Mouse (Mus musculus): Measurements from ENCODE around the gene Ncam1.

Ncam1 gene

GRCm38 (mm10) chr9:49798806-49799205, at the start of gene Ncam1:
Ncam1 (minus strand) TSS chr9:49798925.
- peak; percentile 80 for DNase-seq (ENCODE audit: low spot score)

- no peak for DNase-seq (ENCODE audit: low spot score)
Observed at GRCm38 (mm10) chr9:49834013-49834412, 35.3 kb upstream of the Ncam1 start.

DNA sequence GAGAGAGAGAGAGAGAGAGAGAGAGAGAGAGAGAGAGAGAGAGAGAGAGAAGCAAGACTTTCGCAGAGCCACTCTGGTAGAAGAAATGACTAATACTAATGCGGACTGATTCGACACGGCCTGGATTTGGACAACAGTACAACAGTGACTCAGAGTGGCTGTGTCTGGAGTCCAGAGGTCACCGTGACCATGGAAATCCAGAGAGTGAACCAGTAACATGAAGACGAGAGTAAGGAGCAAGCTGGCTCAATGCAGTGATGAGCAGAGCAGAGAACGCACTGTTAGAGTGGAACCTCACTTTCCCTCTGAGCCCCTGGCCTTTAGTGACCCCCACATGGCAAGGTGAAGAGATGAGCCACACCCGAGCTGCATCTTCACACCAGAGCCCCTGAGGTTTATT, 28.9 kb upstream of the Ncam1 start:
- no peak for DNase-seq (ENCODE audit: low spot score)

GRCm38 (mm10) chr9:49816115-49816650, 17.5 kb upstream of the Ncam1 start:
- DNase-seq (ENCODE audit: low spot score), result no peak

DNA sequence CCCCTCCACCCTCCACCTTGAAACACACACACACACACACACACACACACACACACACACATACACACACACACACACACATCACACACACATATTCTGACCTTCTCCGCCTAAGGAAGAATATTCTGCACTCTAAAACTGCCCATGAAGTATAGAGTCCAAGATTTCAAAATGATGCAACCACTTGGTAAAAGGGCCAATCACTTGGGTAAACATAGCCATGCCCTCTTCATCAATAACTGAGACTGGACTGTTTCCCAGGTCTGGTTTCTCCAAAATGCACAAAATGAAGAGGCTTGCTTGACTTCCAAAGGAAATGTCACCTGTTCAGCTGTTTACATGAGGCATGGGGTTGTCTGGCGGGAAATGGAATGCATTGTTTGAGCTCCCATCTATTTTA, 15.7 kb upstream of the Ncam1 start:
- DNase-seq (ENCODE audit: low spot score), result no peak

DNA sequence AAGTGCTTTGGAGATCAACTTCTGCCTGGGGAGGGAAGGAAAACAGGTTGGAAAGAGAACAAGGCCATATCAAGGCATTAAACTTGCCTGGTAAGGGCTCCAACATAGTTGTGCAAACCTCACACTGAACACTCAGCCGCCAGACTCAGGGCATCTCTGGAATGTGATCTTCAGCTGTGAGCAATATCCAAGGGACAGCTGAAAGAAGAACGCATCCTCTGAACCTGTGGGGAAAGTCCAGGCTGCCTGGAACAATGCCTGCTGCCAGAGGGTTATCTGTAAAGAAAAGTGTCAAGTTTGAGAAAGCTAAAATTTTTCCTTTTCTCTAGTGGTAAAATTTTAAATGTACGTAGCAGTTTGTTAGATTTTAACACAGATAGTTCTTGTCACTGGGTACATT, 4.5 kb upstream of the Ncam1 start:
- DNase-seq (ENCODE audit: low spot score), result no peak

DNA sequence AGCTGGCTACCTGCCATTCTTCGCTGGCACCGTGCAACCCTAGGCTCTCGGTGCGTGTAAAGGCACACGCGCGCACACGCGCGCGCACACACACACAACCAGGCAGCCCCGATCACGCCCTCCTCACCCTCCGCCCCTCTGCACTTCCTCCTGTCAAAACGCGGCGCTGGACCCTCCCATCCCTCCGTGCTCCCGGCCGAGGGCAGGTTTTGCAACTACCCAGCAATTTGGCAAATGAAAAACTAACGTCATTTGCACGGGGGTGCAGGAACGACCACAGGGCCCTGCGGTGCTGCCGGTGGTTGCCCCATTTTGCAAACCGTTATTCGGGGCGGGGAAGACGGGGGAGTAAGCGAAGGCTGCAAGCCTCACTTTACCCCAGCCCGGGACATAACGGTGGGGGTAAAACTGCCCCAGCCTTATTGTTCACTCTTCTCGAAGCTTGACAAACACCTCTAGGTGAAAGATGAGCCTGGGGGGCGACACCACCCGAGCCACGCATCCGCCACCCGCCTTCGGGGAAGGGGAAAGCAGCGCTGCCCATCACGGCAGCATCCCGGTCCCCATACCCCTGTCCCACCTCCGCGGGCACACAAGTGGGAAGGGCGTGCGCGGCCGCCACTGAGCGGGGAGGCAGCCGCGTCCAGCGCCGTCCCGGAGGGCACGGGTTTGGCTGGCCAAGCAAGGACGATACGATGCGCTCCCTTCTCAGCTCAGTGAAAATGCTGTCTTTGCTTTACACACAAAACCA, 729 bp downstream of the Ncam1 start:
- DNase-seq (ENCODE audit: low spot score), result peak; percentile 34

GRCm38 (mm10) chr9:49797508-49797820, 1.3 kb downstream of the Ncam1 start:
- no peak for DNase-seq (ENCODE audit: low spot score)

GRCm38 (mm10) chr9:49796618-49797507, 1.9 kb downstream of the Ncam1 start:
- DNase-seq (ENCODE audit: low spot score), result peak; percentile 18

DNA sequence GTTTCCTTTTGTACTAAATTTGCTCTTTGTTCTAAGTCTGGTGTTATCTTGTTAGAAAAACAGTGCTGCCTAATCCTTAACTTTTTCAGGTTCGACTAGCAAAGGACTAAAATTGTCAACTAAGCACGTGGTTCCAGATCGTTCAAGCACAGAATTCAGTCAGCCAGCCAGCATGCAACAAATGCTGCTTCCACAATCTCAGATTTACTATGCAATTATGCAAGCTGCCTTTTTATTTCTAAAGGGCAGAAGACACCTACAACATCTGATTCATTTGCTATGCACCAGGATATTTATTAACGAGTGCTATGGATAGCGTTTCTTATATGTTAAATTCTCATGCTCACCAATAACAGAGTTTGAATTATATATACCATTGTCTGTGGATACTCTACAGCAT, 2.8 kb downstream of the Ncam1 start:
- no peak for DNase-seq (ENCODE audit: low spot score)

- no peak for DNase-seq (ENCODE audit: low spot score)
Observed at GRCm38 (mm10) chr9:49793987-49794550, 4.7 kb downstream of the Ncam1 start.

GRCm38 (mm10) chr9:49793241-49793640, 5.5 kb downstream of the Ncam1 start:
- DNase-seq (ENCODE audit: low spot score), result no peak

DNA sequence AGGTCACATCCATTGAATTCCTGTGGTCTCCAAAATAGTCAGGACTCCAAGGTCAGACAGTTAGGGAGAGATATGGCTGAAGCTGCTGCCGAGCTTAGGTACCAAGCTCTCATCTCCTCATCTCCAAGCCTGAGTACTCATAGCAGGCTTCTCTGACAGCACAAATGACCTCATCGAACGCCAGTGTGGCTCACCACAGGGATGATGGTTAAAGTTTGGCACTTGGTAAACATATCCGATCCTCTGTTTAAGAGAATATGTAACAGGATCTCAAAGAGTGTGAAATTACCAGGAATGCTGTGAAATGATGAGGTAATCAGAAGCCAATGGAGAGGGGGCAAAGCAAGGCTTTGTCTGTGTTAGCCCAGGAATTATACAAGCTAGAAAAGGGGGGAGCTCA, 6.1 kb downstream of the Ncam1 start:
- DNase-seq (ENCODE audit: low spot score), result no peak

DNA sequence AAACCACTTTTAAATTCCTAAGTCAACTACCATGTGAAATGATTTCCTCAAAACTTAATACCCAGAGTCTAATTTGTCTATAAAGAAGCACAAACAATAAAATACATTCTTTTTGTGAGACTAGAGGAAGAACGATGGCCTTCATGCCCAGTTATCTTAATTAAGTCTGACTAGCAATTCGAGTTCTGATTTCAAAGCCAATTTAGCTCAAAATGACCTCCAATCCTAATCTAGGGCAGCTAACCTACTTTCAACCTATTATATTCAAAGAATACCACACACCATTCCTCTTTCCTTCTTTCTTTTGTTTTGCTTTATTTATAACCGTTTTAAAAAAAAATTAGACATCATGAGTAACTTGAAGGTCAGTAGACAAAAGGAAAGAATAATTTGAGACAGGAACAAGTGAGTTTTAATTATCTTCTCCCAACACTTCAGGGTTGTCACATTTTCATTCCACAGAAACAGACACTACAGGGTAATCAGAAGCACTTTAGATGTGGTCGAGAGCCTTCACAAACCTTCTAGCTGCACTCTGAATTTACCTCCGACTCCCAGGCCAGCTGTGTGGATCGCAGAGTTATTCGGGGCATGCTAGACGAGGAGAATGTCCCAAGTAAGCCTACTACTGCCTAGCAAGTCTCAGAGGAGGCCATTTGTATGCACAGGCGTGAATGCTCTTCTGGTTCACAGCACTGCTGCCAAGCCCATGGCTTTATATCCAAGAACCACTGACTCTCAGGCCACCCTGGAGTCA, 17.5 kb downstream of the Ncam1 start:
- DNase-seq (ENCODE audit: low spot score), result no peak

DNA sequence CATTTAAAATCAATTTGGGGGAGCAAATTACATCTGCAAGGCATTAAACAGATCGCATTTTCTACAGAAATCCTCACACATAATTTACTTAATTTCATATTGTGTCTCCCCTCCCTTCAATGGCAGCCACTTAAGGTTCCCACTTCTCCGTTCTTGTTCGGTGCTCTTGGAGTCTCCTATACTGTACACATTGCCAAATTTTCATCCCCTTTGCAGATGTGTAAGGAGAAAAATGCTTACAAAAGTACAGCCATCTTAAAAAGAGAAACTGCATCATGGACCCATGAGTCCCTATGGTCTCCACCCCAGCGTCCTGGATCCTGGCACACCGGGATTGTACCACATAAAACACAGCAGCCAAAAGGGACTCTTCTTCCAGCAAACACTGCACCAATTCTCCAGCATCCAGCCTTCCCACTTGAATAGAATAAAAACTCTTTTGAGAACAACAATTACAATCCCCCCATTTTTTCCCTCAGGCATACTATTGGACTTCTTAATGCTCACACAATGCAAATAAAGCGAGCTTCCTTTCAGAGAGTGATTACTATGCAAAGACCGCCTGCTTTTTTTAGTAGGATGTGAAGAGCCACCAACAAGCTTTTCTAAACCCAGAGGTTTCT, 21.6 kb downstream of the Ncam1 start:
- no peak for DNase-seq (ENCODE audit: low spot score)

GRCm38 (mm10) chr9:49766634-49767033, 32.1 kb downstream of the Ncam1 start:
- no peak for DNase-seq (ENCODE audit: low spot score)

DNA sequence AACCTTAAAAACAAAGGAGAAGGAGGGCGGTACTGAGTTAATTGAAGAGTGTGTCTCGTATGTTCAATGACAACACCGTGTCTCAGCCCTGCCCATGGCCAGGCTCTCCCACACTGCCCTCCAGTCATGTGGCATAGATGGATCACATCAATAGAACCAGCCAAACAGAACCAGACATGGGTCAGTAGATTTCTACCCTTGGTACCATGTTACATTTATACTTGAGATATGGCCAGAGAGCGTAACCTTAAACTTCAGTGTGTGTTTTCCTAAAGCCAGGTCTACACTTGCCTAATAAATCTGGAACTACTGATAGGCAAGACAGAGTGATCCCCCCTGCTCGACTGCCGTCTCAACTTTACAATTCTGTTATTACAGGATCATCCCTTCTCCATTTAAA, 38.2 kb downstream of the Ncam1 start:
- no peak for DNase-seq (ENCODE audit: low spot score)

DNA sequence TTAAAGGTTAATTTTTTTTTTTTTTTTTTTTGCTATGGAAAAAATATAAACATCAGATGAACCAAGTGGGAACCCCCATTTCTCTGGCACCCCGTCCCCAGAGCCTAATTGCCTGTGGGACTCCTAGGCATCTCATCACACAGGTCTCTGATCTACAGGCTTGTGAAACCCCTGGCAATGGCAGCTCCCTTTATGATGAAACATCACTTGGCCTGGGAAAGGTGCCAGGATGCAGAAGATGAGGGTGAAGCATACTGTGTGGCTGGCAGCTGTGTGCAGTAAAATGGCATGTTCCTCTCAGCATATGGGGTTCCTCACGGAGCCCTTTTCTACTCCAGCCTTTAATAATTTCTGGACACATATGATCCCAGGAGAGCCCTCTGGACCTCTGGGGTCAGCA, 40.3 kb downstream of the Ncam1 start:
- peak; percentile 13 for DNase-seq (ENCODE audit: low spot score)

DNA sequence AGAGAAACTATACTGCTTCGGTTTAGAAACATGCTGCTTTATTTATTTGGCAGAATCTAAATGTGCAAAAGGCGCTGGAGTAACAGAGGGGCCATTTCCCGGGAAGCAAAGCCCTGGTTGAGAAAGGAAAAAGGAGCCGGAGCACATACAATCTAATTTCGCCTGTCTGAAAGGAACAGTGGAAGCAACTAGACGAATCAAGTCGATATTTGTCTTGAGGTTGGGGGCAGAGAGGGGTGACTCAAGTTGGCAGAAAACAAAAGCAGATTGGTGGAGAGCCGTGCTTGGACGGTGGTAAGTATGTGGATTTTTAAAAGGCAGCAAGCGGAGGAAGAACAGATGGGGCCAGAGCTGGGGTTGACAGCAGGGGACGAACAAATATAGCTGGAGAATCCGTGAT, 40.7 kb downstream of the Ncam1 start:
- DNase-seq (ENCODE audit: low spot score), result no peak

DNA sequence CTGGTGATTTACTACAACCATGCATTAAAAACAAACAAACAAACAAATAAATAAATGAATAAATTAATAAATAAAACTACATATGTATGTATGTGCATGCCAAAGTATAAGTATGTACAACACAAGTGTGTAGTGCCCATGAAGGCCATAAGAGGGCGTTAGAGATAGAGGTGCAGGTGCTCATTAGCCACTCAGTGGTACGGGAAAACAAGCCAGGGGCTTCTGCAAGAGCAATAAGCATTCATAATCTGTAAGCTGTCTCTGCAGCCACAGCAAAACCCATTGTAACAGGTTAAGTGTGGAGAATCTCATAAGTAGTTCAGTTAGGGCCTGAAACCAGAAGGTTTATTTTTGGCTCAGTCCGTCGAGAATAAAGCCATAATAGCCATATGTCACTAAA, 41.1 kb downstream of the Ncam1 start:
- no peak for DNase-seq (ENCODE audit: low spot score)

GRCm38 (mm10) chr9:49756725-49757124, 42.0 kb downstream of the Ncam1 start:
- no peak for DNase-seq (ENCODE audit: low spot score)

GRCm38 (mm10) chr9:49755214-49755613, 43.5 kb downstream of the Ncam1 start:
- no peak for DNase-seq (ENCODE audit: low spot score)
